Mouse (Mus musculus) frontal cortex, postnatal 14 days (tissue): ENCODE data around the gene Fam214a.

Experiments used
- DNase-seq, 2 experiments: peaks; one replicate each; pipeline ENCODE4 v3.0.0; 2022; ENCODE audit warnings: low spot score in 2 of 2

The Fam214a gene

DNA sequence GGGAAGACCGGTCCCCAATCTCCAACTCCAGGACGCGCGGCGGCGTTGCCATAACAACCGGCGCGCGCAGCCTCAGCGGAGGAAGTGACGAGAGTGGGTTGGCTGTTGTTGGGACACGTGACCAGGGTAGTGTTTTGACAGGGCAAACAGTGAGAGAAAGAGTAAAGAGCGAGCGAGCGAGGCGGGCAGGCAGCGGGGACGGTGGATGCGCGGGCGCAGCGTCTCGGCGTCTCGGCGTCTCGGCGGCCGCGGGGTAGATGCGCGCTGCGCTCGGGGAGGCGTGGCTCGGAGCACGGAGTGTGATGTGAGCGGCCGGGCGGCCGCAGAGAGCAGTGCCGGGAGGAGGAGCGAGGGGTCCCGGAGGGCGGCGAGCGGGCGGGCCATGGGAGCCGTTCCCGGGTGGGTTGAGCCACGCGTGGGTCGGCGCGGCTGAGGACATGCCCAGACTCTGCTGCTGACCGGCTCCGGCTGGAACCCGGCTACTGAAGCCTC, at the start of gene Fam214a:
Fam214a (plus strand) TSS at position 129 of the 492 bp plus-strand sequence.
- peak; percentile 94 to 95 for DNase-seq

DNA sequence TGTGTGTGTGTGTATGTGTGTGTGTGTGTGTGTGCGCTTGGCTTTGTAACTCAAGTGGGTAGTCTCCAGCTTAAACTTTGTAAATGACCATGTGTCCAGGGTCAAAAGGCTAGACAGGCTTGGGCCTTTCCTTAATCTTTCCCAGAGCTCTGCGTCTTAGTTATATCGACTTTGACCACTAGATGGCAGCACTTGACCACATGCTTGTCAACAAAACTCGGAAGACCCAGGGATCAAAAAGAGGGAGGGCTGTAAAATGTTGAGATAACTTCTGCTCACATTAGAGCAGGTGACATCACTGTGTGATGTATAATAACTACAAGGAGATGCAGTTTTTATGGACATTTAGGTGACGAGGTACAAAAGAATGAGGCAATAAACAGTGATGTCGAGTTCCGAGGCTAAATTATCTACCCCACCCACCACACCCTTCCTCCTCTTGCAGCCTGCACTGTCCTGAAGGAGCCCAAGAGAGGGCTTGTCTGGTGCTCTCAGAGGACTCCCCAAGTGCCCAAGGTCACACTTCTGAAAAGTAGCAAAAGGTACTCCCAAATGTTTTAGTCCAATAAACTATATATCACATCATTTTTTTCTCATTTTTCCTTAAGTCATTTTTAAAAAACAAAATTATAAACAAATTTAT, 47.7 kb upstream of the Fam214a start:
- peak; percentile 15 to 60 for DNase-seq

DNA sequence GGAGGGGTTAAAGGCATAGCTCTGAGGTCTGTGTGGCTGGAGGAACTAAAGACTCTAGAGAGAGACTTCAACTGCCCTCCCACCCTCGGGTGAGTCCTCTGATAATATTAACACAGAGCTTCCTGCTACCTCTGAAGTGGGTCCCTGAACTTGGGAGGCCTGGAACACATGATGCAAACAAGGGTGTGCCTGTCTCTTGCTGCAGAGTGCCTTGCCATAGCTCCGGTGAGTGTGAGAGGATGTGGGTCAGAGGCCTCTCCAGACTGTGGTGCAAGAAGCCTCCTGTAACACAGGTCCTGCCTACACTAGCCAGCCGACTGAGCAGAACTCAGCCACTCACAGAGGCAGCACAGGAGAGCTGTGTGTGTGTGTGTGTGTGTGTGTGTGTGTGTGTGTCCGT, 45.7 kb upstream of the Fam214a start:
- DNase-seq: no peak

DNA sequence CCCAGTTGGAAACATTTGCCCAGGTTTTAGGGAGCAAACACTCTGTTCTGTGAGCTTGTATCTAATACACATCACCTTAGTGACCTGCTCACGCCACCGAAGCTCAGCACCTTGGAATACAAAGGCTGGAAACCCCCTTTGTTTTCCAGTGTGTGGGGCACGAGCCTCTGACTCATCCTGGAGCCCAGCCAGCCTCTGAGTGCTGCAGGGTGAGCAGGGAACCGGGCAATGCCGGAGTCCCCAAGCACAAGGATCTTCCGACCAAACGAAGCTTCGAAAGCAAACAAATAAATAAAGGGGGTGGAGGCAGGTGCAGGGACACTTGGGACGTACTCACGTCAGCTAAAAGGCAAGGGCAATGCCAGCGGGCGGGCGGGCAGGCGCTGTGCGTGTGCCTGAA, 43.4 kb upstream of the Fam214a start:
- no peak for DNase-seq

DNA sequence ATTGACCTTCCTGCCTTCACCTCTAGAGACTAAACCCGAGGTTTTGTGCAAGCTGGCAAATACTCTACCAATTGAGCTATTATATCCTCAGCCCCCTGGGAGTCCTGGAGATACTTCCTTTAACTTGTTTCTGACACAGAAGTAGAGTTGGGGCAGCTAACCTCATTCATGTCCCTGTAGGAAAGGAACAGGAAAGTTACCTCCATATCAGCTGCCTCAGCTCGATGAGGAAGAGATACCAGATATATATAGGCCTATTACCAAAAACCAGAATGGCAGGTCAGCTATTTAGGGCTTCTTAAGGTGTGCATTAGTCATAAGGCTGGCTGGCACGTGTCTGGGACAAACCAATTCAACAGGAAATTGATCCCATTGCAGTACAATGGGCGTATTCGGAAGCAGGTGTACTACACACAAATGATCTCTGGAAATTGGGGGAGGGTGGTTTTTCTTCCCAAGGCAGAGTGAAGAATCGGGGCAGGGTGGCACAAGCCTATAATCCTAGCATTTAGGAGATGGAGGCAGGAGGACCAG, 42.4 kb upstream of the Fam214a start:
- DNase-seq: no peak

DNA sequence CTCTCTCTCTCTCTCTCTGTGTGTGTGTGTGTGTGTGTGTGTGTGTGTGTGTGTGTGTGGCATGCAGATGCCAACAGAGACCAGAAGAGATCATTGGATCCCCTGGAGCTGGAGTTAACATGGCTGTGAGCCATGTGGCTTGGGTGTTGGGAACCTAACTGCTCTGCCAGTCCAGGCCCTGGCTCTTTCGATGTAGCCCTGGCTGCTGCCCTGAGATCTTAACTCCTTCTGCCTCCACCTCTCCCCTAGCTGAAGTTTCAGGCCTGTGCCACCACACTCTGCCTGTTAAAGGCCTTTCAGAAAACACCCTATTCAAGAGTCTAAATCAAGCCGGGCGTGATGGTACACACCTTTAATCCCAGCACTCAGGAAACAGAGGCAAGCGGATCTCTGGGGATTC, 41.3 kb upstream of the Fam214a start:
- DNase-seq: no peak

DNA sequence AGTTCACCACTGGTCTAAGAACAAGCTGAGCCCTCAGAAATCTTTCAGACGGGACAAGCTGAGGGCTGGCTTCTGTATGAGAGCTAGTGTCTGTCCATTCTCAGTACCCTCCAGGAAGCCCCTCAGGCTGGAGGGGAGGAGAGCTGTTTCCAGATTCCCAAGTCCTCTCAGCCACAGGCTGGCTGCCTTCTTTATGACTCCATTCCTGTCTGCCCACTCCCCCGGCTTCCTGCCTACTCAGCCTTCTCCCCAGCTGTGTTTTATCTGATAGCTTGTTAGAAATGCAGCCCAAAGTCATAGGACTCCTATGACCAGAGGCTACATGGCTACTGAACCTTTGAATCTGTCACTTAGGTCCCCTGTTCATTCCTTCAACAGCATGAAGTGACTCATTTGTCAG, 40.8 kb upstream of the Fam214a start:
- DNase-seq: no peak

DNA sequence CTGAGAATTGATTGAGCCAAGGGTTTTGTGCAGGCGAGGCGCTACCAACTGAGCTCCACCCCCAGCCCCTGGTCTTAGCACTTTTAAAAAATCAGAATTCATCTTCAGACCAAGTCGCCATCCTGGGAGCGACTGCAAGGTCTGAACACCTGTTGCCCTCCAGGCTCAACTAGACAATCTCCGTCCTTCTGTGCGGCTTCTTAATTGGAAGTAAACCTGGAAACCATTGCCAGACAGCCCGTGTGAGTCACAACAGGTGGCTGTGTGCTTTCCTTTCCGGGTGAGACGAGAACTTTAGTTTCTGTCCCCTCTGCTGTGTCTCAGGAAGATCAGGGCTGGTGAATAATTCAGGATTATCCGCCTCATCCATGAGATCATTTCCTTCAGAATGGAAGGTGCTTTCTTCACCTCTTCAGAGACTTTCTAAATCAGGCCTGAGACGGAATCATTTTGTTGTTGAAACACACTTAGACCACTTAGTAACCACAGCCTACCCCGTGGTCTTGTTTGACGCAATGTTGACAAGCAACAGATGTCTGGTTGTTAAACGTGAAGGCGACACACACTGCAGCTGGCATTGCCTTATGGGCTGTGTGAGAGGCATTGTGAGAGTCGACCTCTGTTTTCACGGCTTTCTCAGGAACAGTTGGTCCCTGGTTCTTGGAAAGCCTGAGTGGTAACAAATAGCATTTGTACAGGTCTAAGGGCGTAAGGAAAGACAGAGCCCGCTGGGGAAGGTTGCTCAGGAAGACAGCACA, 39.9 kb upstream of the Fam214a start:
- DNase-seq: no peak

DNA sequence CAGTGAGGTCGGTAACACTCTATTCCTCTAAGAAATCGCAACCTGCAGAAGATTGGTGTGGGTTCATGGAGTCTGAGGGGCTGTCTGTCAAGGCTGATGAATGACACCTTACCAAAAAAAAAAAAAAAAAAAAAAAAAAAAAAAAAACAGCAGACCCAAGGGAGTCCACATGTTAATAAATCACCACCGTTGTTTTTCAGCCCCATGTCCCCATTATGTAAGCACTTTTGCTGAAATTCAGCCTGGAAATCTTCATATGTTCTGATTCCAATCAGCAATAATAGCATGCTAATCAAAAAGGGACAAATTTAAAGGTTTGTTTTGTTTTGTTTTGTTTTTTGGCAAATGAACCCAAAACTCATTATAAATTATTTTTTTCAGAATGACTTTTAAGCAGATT, 37.1 kb upstream of the Fam214a start:
- DNase-seq: no peak

DNA sequence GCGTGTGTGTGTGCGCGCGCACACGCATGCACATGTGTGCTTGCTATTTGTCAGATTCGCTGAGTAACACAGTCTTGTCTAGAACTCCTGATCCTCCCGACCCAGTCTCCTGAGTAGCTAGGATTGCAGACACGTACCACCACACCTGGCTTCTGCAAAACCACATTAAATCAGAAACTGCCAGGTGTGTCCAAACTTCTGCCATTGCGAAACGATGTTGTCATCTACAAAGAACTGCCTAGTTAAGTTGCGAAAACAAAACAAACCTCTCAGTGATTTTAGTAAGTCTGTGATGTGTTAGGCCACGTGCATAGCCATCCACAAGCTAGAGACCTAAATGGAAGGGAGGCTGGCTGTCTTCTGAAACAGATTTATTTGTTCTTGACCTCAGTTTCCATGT, 32.2 kb upstream of the Fam214a start:
- DNase-seq: no peak

DNA sequence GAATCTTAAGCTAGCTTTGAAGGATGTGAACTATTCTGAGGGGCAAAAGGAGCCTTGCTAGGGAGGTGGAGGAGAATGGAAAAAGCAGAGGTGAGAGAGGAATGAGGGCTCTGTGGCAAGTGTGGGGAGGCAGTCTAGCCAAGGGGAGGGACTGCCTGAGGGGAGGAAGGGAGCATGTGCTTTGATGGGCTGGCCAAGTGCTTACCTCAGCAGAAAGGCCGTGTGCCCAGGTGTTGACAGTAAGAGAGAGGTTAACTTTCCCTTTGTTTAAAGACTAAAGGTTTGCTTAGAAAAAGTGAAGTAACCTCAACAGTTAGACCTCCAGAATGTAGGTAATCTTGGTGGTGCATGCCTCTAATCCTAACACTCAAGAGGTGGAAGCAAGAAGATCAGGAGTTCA, 31.3 kb upstream of the Fam214a start:
- no peak for DNase-seq

DNA sequence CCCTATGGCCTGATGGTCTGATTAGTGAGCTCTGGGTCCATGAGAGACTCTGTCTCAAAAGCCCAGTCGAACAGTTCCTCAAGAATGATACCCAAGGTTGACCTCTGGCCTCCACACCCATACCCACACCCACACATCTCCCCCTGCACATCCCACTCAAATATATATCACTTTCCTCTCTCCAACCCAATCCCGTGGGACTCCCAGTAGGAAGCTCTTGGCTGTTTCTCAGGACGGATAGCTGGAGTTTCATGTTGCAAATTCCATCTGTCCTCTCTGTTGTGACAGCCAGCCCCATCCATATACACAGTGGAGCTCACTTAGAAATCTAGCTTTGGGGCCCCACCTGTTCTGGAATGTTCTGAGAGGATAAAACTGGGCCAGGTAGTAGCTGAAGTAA, 29.8 kb upstream of the Fam214a start:
- DNase-seq: no peak

DNA sequence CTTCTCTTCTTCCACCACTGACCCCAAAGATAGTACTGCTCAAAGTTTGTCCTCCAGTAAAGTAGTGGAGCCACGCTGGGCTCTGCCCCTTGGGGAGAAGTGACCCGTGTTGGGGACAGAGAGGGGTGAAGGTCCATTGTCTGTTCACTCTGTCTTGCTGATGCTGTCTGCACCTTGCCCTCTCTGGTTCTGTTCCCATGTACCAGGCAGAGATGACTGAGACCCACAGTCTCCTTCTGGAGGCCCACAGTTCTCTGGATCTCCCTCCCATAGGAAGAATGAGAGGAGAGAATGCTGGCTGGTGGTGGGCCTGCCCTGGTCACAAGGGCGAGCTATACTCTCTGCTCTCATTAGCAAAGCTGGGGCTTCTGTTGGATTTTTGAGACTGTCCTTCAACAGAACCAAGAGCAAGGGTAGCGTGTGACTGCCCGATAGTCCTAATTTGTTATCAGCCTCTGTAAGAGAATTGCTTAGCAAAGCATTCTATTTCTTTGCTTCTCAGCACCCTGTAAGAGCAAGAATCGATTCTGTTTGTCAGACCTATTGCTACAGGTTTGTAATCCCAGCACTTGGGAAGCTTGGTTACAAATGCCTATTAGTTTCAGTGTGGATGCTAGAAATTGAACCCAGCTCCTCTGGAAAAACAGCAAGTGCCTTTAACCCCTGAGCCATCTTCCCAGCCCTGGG, 29.2 kb upstream of the Fam214a start:
- no peak for DNase-seq

DNA sequence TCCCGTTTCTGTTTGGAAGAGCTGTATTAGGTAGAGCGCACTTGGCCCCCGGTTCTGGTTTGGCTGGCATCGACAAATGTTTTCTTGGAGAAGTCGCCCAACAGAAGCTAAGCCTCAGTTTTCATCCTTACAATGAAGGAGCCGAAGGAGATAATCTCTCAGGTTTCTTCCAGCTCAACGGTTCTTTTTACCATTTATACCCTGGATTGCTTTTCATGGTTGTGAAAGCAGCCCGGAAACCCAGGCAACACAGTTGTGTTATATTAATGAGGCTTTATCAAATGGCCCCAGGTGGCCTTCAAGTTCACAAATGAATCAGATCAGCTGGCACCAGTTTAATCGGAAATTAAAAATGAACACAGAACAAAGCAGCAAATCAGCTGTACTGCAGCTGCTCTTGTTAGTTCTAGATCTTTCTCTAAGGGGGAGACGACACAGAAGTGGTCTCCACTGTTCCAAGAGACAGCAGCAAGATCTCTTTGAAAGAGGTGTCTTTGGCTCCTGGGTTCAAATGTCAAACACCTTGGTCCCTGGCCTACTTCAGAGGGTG, 27.4 kb upstream of the Fam214a start:
- no peak for DNase-seq

DNA sequence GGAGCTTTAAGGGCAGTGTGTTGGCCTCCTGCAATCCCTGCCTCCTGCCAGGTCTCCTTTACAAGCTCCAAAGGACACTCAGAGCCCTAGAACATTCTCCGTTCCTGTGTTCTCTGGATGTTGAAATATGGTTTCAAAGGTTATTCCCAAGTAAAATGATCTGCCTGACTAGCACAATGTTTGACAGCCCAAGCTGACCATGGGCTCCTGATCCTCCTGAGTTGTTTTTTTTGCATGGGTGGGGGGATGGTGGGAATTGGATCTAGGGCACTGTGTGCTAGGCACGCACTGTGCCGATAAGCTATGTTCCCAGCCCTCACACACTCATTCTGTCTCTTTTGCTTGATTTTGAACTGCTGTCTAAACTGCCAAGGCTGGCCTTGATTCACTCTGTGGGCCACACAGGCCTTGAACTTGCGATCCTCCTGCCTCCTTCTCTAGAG, 22.7 kb upstream of the Fam214a start:
- no peak for DNase-seq

DNA sequence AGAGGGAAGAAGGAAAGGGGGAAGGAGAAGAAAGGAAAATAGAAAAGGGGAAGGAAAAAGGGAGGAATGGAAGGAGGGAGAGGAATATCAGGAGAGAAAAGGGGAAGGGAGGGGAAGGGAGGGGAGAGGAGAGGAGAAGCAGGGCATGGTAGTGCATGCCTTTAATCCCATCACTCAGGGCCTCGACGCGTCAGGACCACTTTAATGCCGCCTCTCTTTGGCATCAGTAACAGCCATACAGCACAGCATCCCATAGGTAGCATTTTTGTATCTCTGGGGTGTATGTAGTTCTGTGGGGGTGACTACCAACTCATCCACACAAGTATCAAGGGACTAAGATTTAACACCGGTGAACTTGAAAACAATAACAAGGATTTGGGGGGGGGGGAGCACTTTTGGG, 22.0 kb upstream of the Fam214a start:
- DNase-seq: no peak

DNA sequence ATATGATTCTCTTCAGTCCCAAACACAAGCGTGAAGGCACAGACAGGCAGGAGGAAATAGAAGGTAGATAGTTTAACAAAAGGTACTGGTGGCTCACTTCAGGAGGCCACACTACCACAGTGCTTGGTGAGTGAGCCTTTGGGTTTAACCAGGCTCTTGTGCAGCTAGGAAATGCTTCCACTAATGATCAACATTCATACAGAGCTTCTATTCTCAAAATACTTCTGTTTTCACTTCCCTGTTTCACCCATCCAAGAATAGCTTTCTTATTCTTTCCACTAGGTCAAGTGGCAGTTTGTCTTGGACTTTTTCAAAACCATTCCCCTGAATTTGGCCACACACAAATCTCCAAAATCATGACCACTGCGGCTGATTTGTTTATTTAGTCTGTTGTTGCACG, 17.4 kb upstream of the Fam214a start:
- DNase-seq: no peak

DNA sequence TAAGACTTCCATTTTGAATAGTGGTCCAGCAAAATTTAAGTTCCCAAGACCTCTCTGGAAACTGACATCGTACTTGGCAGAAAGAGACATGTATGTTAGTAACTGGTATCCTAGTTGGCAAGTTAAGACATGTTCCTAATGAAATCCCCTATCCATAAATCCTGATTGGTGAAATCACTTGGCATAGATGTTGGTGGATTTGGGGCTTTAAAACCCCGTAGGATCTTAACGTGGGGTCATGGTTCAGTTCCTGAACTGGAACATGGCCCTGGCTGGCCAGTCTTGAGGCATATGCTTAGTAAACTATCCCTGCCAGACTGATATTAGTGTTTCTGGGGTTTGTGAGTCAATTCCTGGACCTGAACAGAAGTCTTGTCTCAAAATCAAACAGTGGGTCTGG, 14.9 kb upstream of the Fam214a start:
- DNase-seq: no peak

DNA sequence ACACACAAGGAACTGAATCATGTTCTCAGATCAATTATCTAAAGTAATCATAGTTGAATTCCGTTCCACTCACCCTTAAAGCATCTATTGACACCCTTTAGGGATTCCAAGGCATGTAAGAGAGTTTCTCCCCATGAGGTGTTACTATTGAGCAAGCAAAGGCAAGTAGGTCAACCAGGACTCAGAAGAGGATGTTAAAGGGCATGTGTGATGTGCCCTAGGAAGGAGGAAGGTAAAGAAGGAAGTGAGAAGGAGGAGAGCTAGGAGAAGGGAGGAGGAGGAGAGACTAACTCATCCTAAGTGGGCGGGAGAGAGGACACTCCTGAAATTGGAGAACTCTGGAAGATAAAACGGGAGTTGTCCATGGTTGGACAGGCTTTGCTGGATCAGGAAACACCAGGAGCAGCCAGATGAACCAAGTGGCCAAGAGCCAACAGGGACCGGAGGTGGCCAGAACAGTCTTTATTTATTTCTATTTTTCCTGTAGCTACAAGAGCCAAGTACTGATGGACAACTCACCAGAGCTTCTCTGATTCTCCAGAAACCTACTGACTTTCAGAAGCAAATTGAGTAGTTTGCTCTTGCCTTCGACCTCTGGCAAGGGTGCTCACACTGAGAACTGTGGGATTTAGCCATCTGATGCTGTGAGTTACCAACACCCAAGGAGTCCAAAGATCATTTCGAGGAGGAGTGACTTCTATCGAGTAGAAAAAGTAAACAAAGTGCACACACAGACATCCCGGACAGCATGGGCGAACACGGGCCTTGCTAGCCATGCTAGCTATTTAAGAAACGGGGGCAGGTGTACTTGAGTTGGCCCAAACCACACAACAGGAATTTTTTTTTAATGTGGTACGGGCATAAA, 13.8 kb upstream of the Fam214a start:
- no peak for DNase-seq

DNA sequence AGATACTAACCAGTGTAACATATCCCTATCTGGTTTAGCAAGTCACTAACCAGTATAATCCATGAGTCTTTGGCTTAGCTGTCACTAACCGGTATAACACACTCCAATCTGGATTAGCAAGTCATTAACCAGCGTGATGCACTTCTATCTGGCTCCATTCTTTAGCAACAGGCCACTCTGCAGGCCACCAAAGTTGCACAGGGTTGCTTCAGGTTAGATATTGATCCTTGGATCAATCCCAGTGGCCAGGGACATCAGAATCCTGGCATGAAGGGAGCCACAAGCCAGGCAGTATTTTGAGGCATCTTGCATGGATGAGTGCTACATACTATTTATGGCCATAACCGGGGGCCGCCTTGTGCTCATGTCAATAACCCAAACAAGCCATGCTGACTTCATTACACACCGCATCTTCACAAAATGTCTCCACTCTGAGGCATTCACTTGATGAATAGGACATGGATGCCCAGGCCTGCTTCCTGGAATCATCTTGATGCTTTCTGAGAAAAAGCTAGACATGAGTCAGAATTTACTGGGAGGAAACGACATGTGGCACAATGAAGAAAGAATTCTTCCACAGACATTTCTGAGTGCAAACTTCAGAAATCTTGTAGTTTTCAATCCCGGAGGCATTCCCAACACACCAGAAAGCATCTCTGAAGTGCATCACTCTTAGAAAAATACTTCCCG, 5.8 kb upstream of the Fam214a start:
- DNase-seq: no peak

DNA sequence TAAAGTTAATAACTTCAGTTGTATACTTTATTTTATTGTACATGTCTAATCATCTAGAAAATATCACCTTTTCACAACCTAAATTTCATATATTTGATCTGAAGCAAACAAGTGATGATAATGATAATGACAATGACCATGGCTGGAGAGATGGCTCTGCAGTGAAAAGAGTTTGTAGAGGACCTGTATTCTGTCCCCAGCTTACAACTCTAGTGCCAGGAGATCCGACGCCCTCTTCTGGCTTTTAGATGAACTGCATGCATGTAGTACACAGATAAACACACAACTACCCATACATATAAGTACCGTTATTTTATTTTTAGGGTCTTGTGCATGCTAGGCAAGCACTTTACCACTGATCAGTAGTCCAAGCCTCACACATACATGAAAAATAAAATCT, 1.2 kb upstream of the Fam214a start:
- DNase-seq: no peak
